Mouse (Mus musculus): ENCODE data around the gene Taf6l.
"Not testable (repeated sequence)": the region's sequence is repeated elsewhere in the genome, so short reads cannot be mapped to it uniquely, and the experiment has no call there.

Taf6l gene

DNA sequence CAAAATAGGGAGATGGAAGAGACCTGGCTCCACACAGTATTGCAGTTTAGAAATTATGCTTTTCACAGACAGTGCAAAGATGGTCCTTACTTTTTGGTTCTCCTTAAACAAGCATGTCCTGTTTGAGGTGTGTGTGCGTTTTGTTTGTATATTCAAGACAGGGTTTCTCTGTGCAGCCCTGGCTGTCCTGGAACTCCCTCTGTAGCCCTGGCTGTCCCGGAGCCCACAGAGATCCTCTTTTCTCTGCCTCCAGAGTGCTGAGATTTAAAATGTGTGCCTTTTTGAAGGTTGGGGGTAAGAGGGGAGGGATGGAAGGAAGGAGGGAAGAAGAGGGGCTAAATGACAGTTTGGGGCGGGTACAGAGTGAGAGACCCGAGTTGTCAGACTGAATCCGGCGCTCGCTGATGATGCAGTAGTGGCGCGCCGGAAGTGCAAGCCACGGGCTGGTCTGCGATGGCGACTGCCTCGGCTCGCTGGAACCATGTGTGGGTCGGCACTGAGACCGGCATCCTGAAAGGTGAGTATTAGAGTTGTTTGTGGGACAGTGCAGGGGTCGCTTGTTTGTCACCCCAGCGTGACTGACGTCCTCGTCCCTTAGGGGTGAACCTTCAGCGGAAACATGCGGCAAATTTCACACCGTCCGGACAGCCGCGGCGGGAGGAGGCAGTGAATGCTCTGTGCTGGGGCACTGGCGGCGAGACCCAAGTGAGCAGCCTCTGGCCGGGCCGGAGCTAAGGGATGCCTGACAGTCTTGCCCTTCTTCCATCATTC, 50.6 kb downstream of the Taf6l start, which contains the start of gene Wdr74:
Gene Wdr74 (plus strand): TSS at position 439 of the 771 bp plus-strand sequence.
- peak; percentile 86 for DNase-seq

DNA sequence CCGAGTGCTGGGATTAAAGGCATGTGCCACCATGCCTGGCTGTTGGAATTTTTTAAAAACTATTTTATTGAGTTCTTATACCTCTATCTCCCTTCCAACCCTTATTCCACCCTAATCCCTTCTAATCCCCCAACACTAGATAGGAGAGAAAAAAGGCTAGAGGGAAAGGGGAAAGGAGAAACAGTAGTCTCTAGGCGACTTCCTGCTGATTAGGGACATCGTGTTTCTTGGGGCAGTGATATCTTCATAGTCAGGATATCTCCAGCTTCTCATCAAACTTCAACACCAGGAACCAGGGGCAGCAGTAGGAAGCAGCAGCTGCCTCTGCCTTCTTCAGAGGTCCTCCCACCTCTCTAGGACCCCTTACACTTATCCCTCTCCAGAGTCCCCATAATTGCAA, 51.9 kb downstream of the Taf6l start:
- DNase-seq: no peak

DNA sequence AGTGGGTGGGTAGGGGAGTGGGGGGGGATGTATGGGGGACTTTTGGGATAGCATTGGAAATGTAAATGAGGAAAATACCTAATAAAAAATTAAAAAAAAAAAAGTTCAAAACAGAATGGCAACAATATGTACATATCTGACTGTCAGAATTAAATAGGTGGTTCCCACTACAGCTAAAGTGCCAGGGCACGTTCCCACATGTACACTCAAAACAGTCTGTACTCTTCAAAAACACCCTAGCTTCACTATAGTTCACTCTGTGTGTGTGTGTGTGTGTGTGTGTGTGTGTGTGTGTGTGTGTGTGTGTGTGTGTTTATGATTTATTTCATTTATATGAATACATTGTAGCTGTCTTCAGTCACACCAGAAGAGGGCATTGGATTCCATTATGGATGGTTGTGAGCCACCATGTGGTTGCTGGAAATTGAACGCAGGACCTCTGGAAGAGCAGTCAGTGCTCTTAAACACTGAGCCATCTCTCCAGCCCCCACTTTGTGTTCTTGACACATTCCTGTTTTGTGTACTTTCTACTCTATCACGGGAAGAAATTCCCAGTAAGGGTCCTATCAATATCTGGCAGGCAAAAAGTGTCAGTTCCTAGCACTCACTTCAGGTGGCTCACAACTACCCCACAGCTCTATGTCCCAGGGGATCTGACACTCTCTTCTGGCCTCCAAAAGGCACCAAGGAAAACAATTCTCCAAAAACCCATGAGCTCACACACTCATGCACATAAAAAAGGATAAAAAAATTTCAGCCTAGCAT, 57.7 kb downstream of the Taf6l start:
- DNase-seq: not testable (repeated sequence)

DNA sequence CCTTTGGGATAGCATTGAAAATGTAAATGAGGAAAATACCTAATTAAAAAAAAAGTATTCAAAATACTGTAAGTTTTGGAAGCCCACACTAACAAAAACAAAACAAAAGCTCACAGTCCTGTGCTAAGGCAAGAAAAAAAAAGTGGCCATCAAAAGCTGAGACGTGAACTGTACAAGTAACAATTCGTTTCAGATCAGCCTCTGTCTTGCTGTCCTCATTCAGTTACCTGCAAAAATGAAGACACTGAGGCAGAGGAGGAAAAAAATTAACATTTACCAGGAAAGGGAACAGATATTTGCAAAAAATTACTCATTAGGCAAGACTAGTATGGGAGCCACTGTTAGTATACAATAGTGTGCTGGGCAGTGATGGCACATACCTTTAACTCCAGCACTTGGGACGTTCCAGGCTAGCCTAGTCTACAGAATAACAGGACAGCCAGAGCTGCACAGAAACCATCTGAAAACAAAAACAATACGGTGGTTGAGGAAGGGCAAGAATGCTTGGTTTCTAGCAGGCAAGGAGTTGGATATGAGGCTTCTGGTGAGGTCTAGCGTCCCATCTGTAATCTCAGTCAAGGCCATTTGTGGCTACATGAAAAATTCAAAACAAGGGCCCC, 58.6 kb downstream of the Taf6l start:
- DNase-seq: no peak

DNA sequence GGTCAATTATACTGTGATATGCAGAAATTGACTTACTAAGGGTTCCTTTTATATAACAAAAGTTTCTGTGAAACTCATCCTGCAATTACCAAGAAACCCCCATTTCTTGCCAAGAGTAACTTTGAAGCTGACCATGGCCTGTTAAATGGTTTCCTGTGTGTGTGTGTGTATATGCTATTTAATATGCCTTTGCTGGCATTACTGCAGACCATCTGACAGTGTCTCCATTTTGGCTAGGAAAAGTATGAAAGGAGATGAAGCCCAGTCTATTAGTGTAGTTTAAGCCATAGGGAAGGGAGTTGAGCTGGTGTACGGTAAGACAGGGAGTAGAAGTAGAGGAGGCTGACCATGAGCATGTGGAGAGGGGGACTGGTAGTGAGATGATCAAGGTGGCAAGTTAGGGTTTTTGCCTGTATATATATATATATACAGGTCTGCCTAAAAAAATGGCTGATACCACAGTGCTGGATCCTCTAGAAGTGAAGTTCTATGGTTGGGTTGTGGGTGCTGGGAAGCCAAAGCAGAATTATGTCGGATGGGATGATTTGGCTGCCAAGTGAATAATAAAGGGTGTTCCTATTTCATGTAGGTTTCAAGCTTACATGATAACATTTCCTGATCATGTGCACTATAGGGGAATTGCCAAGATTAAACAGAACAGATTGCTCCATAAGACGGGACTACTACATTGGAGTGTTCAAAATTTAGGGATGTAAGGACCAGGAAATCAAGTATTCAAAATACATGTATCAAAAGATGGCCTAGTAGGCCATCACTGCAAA, 59.4 kb downstream of the Taf6l start:
- no peak for DNase-seq

DNA sequence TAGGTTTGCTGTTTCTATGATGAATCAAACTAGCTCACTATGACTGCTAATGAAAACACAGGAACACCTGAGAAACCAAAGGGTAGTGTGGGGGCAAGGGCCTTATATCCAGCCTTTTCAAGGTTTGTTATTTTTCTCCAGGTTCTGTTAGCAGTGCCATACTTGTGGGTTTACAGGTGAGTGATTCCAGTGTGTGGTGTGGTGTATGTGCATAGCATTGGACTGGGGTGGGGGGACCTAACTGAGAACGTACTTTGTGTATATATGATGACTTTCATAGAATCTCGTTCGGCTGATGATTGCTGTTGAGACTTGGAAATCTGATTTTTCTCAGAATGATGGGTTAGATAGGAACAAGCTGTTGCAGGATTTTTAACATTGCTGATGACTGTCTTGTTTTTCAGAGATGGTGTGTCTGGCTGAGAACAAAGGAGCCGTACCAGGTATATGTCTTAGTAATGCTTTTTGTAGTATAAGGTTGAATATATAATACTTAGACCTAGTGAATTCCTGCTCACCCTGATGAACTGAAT, 61.1 kb downstream of the Taf6l start:
- no peak for DNase-seq
